Mouse (Mus musculus) MEL (cell line): ENCODE measurements around the gene C1s1. TPM values are rescaled to one million over a fixed set of nuclear protein-coding genes. Genes with fewer than 3 reads are reported as not detected.

Experiments
- DNase-seq: peaks from one replicate; pipeline ENCODE4 v3.0.0; 2011; ENCODE audit warnings: low read depth, low spot score
- H3K27ac ChIP-seq: 2 replicates; pipeline ENCODE4 v1.5.1; 2012; ENCODE audit warnings: low read depth, mild to moderate bottlenecking, control low read depth, low read length, moderate library complexity; ENCODE audit not compliant: control insufficient read depth
- H3K27me3 ChIP-seq, 2 experiments: fragments of 150-350 bp in 1 of 2; sonication (generic) in 1 of 2; 2 replicates each; pipeline ENCODE4 v1.6.1; 2012; ENCODE audit warnings: low read length in 2 of 2, mild to moderate bottlenecking in 2 of 2, improper control_type of control experiment in 1 of 2, moderate library complexity in 1 of 2; ENCODE audit not compliant: insufficient read depth in 2 of 2, control insufficient read depth in 1 of 2
- H3K36me3 ChIP-seq, 2 experiments: 2 replicates each; pipeline ENCODE4 v1.6.1; 2012 to 2014; ENCODE audit warnings: low read length in 2 of 2, improper control_type of control experiment in 1 of 2, inconsistent platforms in 1 of 2, mild to moderate bottlenecking in 1 of 2; ENCODE audit not compliant: insufficient read depth in 2 of 2, control insufficient read depth in 1 of 2
- H3K4me1 ChIP-seq, 2 experiments: fragments of 150-350 bp in 1 of 2; sonication (generic) in 1 of 2; 2 replicates each; pipeline ENCODE4 v1.6.1; 2012; ENCODE audit warnings: low read length in 2 of 2, improper control_type of control experiment in 1 of 2, mild to moderate bottlenecking in 1 of 2; ENCODE audit not compliant: insufficient read depth in 2 of 2, control insufficient read depth in 1 of 2
- H3K4me3 ChIP-seq, 2 experiments: fragments of 150-350 bp in 1 of 2; sonication (generic) in 1 of 2; 2 replicates each; pipeline ENCODE4 v1.5.1; 2012; ENCODE audit warnings: low read depth in 2 of 2, low read length in 2 of 2, mild to moderate bottlenecking in 2 of 2, moderate library complexity in 2 of 2, control low read depth in 1 of 2, improper control_type of control experiment in 1 of 2; ENCODE audit not compliant: control insufficient read depth in 1 of 2, insufficient read depth in 1 of 2
- H3K79me2 ChIP-seq: 2 replicates; pipeline ENCODE4 v1.6.1; 2012; ENCODE audit warnings: mild to moderate bottlenecking, low read length, moderate library complexity; ENCODE audit not compliant: control insufficient read depth, poor library complexity, insufficient read depth
- H3K9ac ChIP-seq: 2 replicates; pipeline ENCODE4 v1.6.1; 2012; ENCODE audit warnings: low read depth, mild to moderate bottlenecking, control low read depth, low read length, moderate library complexity; ENCODE audit not compliant: control insufficient read depth, poor library complexity, severe bottlenecking
- H3K9me3 ChIP-seq: fragments of 150-350 bp; sonication (generic); replicated peaks from 2 replicates; pipeline ENCODE4 v1.6.1; 2012; ENCODE audit warnings: mild to moderate bottlenecking, low read length, improper control_type of control experiment, moderate library complexity; ENCODE audit not compliant: insufficient read depth
- E2F4 ChIP-seq: IDR thresholded peaks from 2 replicates; pipeline ENCODE4 v1.6.1; 2011; ENCODE audit warnings: low read depth, low read length, improper control_type of control experiment, borderline replicate concordance
- EP300 ChIP-seq, 2 experiments: IDR thresholded peaks; 2 replicates each; pipeline ENCODE4 v1.6.1; 2011; ENCODE audit warnings: improper control_type of control experiment in 2 of 2, low read length in 2 of 2, low read depth in 1 of 2, mild to moderate bottlenecking in 1 of 2
- ETS1 ChIP-seq: IDR thresholded peaks from 2 replicates; pipeline ENCODE4 v1.6.1; 2012; ENCODE audit warnings: low read depth, mild to moderate bottlenecking, inconsistent platforms, low read length, improper control_type of control experiment, moderate library complexity
- GATA1 ChIP-seq: IDR thresholded peaks from 2 replicates; pipeline ENCODE4 v1.6.1; 2011; ENCODE audit warnings: low read depth, low read length, improper control_type of control experiment
- JUND ChIP-seq: IDR thresholded peaks from 2 replicates; pipeline ENCODE4 v1.6.1; 2011; ENCODE audit warnings: low read depth, mild to moderate bottlenecking, improper control_type of control experiment, low read length
- KAT2A ChIP-seq: conservative IDR thresholded peaks from 2 replicates; pipeline ENCODE4 v1.6.1; 2012; ENCODE audit warnings: low read depth, low read length, improper control_type of control experiment, inconsistent platforms
- MAFK ChIP-seq: IDR thresholded peaks from 2 replicates; pipeline ENCODE4 v1.6.1; 2011; ENCODE audit warnings: low read depth, mild to moderate bottlenecking, low read length, improper control_type of control experiment, borderline replicate concordance
- MYB ChIP-seq: IDR thresholded peaks from 2 replicates; pipeline ENCODE4 v1.6.1; 2011; ENCODE audit warnings: mild to moderate bottlenecking, low read depth, low read length, improper control_type of control experiment
- MYC ChIP-seq: IDR thresholded peaks from 2 replicates; pipeline ENCODE4 v1.6.1; 2011; ENCODE audit warnings: low read depth, mild to moderate bottlenecking, low read length, improper control_type of control experiment, moderate library complexity
- NELFE ChIP-seq: IDR thresholded peaks from 2 replicates; pipeline ENCODE4 v1.6.1; 2011; ENCODE audit warnings: low read depth, low read length, improper control_type of control experiment
- NRF1 ChIP-seq: IDR thresholded peaks from 2 replicates; pipeline ENCODE4 v1.6.1; 2014; ENCODE audit warnings: low read depth, mild to moderate bottlenecking, inconsistent platforms, low read length, improper control_type of control experiment, moderate library complexity; ENCODE audit not compliant: poor library complexity, insufficient read depth, severe bottlenecking
- POLR2A ChIP-seq, 2 experiments: IDR thresholded peaks; 2 replicates each; pipeline ENCODE4 v1.6.1; 2011 to 2012; ENCODE audit warnings: low read length in 2 of 2, mild to moderate bottlenecking in 2 of 2, control low read depth in 1 of 2, improper control_type of control experiment in 1 of 2, low read depth in 1 of 2, moderate library complexity in 1 of 2; ENCODE audit not compliant: control insufficient read depth in 1 of 2, insufficient read depth in 1 of 2, poor library complexity in 1 of 2
- POLR2AphosphoS2 ChIP-seq: IDR thresholded peaks from 2 replicates; pipeline ENCODE4 v1.6.1; 2011; ENCODE audit warnings: low read length, improper control_type of control experiment
- RCOR1 ChIP-seq: IDR thresholded peaks from 2 replicates; pipeline ENCODE4 v1.6.1; 2012; ENCODE audit warnings: low read depth, mild to moderate bottlenecking, inconsistent platforms, low read length, improper control_type of control experiment
- SIN3A ChIP-seq: IDR thresholded peaks from 2 replicates; pipeline ENCODE4 v1.6.1; 2012; ENCODE audit warnings: low read length, improper control_type of control experiment, inconsistent platforms
- SMC3 ChIP-seq: IDR thresholded peaks from 2 replicates; pipeline ENCODE4 v1.6.1; 2011; ENCODE audit warnings: low read depth, low read length, improper control_type of control experiment
- TAL1 ChIP-seq: IDR thresholded peaks from 2 replicates; pipeline ENCODE4 v1.6.1; 2012; ENCODE audit warnings: mild to moderate bottlenecking, inconsistent platforms, low read length, moderate library complexity, mixed read lengths
- USF1 ChIP-seq: IDR thresholded peaks from 2 replicates; pipeline ENCODE4 v1.6.1; 2014; ENCODE audit warnings: low read depth, mild to moderate bottlenecking, inconsistent platforms, low read length, improper control_type of control experiment, moderate library complexity
- USF2 ChIP-seq, 2 experiments: IDR thresholded peaks; 2 replicates each; pipeline ENCODE4 v1.6.1; 2011 to 2012; ENCODE audit warnings: improper control_type of control experiment in 2 of 2, low read length in 2 of 2, borderline replicate concordance in 1 of 2, inconsistent platforms in 1 of 2, low read depth in 1 of 2, mild to moderate bottlenecking in 1 of 2; ENCODE audit not compliant: insufficient read depth in 1 of 2
- ZKSCAN1 ChIP-seq: IDR thresholded peaks from 2 replicates; pipeline ENCODE4 v1.6.1; 2012; ENCODE audit warnings: low read depth, mild to moderate bottlenecking, inconsistent platforms, low read length, improper control_type of control experiment, moderate library complexity
- ZMIZ1 ChIP-seq: IDR thresholded peaks from 2 replicates; pipeline ENCODE4 v1.6.1; 2012; ENCODE audit warnings: low read depth, mild to moderate bottlenecking, inconsistent platforms, low read length, improper control_type of control experiment, moderate library complexity
- polyA plus RNA-seq, 2 experiments: library from polyadenylated mRNA; stranded (reverse) in 1 of 2; unstranded in 1 of 2; fragments of >175 nt in 1 of 2; fragments of >200 nt in 1 of 2; gene quantifications; 2 replicates each; pipeline versions ENCODE4 v1.2.1 to v1.2.4; 2012; ENCODE audit warnings: low replicate concordance in 2 of 2, low read depth in 1 of 2; ENCODE audit not compliant: insufficient read length in 2 of 2, insufficient read depth in 1 of 2, missing spikeins in 1 of 2
- total RNA-seq: library from RNA; depleted of rRNA; stranded (reverse); fragments of 300-350 nt; gene quantifications from 2 replicates; pipeline ENCODE4 v1.2.3, GENCODE M21; 2012

Gene C1s1
- total and polyA plus RNA-seq, 3 experiments, result 0.46 to 1.5 TPM; not detected in 1

GRCm38 (mm10) chr6:124487509-124487908, 54.6 kb downstream of the C1s1 start:
- H3K79me2 ChIP-seq, result no peaks in the 10 kb centered on the region
- no peaks in the 10 kb centered on the region for H3K9me3 ChIP-seq
- no peak overlapping the region for H3K27ac ChIP-seq
- TF ChIP-seq MYB (0 out of 2 replicates have a peak, but pooled peaks have one; percentile 7), EP300 (IDR thresholded peaks at IDR 0.05; ENCODE audit: low read depth in 1 of 2, low read length in 2 of 2) (peak; percentile 50; a peak in 2 of 4 replicates), SIN3A (no peak), ZMIZ1 (no peak), TAL1 (0 out of 2 replicates have a peak, but pooled peaks have one; percentile 22), SMC3 (no peak), USF1 (no peak), NRF1 (no peak), NELFE (no peak), ETS1 (peak; percentile 47; the same call in 1 of the 2 replicates), RCOR1 (peak; percentile 18; the same call in 1 of the 2 replicates), ZKSCAN1 (no peak), MAFK (no peak), POLR2A (IDR thresholded peaks at IDR 0.05; ENCODE audit: control insufficient read depth in 1 of 2, insufficient read depth in 1 of 2, low read depth in 1 of 2, low read length in 2 of 2, poor library complexity in 1 of 2) (no peak), JUND (no peak), USF2 (IDR thresholded peaks at IDR 0.05; ENCODE audit: borderline replicate concordance in 1 of 2, insufficient read depth in 1 of 2, low read depth in 1 of 2, low read length in 2 of 2) (no peak), MYC (no peak), E2F4 (no peak)
- peaks cover 3 to 11% of the 10 kb centered on the region in 2 experiments for H3K4me1 ChIP-seq
- no peak overlapping the region for H3K4me3 ChIP-seq
- peaks cover 0 to 7% of the 10 kb centered on the region in 2 experiments; a peak in 2 of 4 replicates for H3K36me3 ChIP-seq
- DNase-seq, result peak; percentile 51
- H3K27me3 ChIP-seq, result no peaks in the 10 kb centered on the region
- no peak overlapping the region for H3K9ac ChIP-seq

DNA sequence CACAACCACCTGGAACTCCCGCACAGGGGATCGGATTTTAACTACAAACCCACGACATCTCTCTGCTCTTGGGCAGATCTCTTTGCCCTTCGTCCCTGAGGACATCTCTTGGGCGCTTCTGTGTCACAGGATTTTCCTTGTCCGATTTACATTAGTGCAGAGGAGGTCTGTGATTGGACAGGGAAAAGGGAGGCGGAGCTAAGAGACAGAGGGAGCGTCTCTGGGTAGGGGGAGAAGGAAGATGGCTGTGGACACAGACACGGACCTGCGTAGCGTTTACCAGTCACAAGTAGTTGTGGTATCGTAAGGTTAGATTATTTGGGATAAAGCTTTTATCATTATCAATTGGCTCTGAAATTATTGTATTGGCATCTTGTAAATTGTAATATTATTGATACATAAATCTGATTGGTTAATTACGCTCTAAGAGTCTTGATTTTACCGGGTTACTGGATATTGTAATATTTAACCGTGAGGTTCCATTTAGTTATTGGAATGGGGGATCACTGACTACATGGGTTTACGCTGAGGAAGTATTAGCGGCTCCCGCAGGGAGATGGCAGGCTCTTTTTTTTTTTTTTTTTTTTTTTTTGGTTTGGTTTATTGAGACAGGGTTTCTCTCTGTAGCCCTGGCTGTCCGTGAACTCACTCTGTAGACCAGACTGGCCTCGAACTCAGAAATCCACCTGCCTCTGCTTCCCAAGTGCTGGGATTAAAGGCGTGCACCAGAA, 56.6 kb downstream of the C1s1 start:
- Histone ChIP-seq H3K36me3 (peaks cover 0 to 12% of the 10 kb centered on the region in 2 experiments; a peak in 2 of 4 replicates), H3K27ac (no peak overlapping the region), H3K9me3 (no peaks in the 10 kb centered on the region), H3K79me2 (no peaks in the 10 kb centered on the region; the same call in 1 of the 2 replicates), H3K9ac (no peak overlapping the region), H3K27me3 (no peaks in the 10 kb centered on the region), H3K4me3 (no peak overlapping the region)
- no peak for DNase-seq
- no peak for TF ChIP-seq NELFE
- no peak for TF ChIP-seq KAT2A
- no peak for TF ChIP-seq POLR2AphosphoS2
- no peak for TF ChIP-seq USF2 (IDR thresholded peaks at IDR 0.05; ENCODE audit: borderline replicate concordance in 1 of 2, insufficient read depth in 1 of 2, low read depth in 1 of 2, low read length in 2 of 2)
- no peak for TF ChIP-seq GATA1
- TF ChIP-seq EP300 (IDR thresholded peaks at IDR 0.05; ENCODE audit: low read depth in 1 of 2, low read length in 2 of 2), result no peak
- TF ChIP-seq SIN3A, result no peak
- TF ChIP-seq JUND, result no peak
- TF ChIP-seq ZKSCAN1, result no peak
- TF ChIP-seq, all 39 proteins: peak for 0
- peaks cover 2 to 23% of the 10 kb centered on the region in 2 experiments for H3K4me1 ChIP-seq
